Mouse (Mus musculus) embryo, embryonic 10 days (tissue): ENCODE measurements around the gene Cnot9.
"Not testable (repeated sequence)": the region's sequence is repeated elsewhere in the genome, so short reads cannot be mapped to it uniquely, and the experiment has no call there.

Experiments
- DNase-seq: peaks from one replicate; pipeline ENCODE4 v3.0.0-alpha.2; 2015; ENCODE audit warnings: low spot score

Cnot9 gene

DNA sequence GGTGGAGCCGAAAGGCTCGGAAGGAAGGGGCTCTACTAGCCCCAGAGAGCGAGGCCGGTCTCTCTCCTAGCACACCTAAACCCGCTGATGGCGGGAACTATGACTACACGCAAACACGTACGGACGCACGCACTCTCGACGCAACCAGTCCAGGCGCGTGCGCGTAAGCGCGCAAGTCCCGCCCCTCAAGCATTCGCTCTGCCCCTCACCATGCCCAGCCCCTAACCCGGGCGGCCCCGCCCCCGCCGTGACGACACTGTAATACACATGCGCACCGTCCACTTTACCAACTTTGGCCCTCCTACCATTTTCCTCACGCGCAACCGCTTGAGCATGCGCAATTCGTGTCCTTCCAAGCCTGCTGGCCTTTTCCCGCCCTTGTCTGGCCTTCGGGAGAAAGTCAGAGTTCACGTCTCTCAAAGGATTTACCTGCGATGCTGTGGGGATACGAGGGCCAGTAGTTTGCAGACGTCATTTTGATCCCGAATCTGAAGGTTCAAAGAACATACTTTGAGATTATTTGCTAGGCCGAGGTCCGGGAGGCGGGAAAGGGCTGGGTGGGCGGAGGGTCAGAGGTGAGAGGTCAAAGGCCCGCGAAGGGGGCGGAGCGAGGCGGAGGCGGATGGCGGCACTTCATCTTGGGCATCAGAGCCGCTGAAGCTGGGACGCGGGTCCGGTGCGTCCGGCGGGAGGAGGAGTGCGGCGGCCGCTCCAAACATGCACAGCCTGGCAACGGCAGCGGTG lies at the start of gene Cnot9:
Cnot9 (plus strand) TSS at position 338 of the 744 bp plus-strand sequence.
- peak; percentile 98 for DNase-seq

DNA sequence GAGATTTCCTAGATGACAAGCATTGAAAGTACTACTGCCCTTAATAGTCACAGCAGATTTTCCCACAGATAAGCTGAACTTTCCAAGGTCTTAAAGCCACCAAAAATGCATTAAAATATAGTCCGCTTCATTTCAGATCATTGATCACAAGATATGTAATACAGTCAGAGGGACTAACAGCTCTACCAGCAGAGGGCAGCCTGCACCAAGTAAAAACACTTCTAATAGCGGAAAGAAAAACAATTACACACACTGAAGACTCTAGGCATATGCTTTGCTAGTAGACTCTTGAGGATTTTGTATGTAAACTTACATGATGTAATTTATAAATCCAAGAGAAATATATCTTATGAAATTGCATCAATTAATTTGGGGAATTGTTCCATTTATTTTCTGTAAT lies 45.6 kb upstream of the Cnot9 start:
- peak; percentile 60 for DNase-seq

DNA sequence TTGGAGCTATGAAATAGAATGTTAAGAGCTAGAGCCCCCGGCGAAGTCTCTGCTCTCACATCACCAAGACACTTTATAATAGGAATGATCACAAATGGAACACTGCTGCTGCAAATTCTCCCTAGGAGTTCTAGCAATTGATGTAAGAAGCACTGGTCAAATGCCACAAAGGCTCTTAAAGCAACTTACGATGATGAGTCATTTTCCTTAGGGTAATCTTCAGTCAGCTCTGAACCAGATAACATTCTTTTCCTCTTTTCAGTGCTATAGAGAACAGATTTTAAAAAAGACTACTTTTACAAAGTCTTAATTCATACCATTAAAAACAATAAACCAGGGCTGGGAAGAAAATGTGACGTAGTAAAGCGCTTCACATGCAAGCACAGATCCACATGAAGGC lies 20.1 kb upstream of the Cnot9 start:
- no peak for DNase-seq

DNA sequence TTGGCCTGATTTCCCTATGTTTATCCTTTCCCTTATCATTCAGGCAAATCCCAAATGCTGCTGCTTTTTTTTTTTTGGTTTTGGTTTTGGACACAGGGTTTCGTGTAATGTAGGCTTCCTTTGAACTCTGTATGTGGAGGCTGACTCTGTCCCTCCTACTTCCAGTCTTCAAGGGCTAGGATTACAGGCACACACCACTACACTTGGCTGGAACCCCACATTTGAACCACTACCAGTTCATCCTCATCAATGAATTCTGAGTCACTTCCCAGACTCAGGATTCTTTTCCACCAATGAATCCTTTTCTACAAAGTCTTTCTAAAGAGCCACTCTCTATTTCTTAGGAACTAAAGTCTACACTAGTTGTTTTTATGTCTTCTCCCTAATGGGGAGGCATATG lies 4.8 kb upstream of the Cnot9 start:
- no peak for DNase-seq

GRCm38 (mm10) chr1:74505393-74505720 lies 501 bp upstream of the Cnot9 start:
- peak; percentile 8 for DNase-seq

- peak; percentile 86 for DNase-seq
Observed at GRCm38 (mm10) chr1:74506471-74506881, 618 bp downstream of the Cnot9 start.

DNA sequence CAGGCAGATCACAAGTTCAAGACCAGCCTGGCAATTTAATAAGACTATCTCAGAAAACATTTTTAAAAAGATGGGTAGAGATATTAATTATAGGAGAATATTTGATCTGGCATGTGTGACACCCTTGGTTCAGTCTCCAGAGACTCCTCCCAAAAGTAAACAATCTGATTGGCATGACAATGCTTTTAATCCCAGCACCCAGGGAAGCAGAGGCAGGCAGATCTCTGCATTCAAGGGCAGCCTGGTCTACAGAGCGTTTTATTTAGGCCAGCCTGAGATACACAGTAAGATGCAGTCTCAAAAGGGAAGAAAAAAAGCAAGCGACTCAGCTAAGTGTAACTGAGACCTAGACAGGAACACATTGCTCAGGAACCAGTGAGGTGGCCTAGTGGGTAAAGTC lies 1.9 kb downstream of the Cnot9 start:
- DNase-seq = no peak

- no peak for DNase-seq
Observed at GRCm38 (mm10) chr1:74511306-74511705, 5.4 kb downstream of the Cnot9 start.

DNA sequence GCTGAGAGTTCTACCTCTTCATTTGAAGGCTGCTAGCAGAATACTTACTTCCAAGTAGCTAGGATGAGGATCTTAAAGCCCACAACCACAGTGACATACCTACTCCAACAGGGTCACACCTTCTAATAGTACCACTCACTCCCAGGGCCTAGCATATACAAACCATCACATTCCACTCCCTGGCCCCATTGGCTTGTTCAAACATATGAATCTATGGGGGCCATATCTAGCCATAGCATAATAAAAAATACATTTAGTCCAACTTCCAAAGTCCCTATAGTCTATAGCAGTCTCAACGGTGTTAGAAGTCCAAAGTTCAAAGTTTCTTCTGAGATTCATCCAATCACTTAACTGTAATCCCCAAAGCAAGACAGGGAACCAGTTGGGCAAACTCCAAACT lies 7.1 kb downstream of the Cnot9 start:
- not testable (repeated sequence) for DNase-seq

GRCm38 (mm10) chr1:74519875-74520274 lies 14.0 kb downstream of the Cnot9 start:
- DNase-seq = no peak

GRCm38 (mm10) chr1:74524746-74525145 lies 18.9 kb downstream of the Cnot9 start:
- no peak for DNase-seq

- no peak for DNase-seq
Observed at GRCm38 (mm10) chr1:74528589-74528988, 22.7 kb downstream of the Cnot9 start.

DNA sequence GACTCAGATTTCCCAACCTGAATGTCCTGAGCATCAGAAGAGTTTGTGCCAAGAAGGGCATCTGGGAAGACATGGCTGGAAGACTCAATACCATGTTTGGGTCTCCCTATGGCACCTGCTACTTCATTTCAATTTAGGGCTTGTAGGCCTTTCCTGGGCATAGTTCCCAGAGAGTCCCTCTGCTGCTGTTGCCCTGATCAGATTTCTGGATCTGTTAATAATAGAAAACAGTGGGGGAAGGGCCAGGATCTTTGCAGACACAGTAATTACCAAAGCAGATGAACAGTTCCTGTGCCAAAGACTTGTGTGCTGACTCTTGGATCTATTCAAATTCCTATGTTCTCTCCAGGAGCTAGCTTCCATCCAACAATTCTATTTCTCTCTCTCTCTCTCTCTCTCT lies 32.8 kb downstream of the Cnot9 start:
- no peak for DNase-seq

GRCm38 (mm10) chr1:74542451-74542961 lies 36.6 kb downstream of the Cnot9 start, which contains the start of gene Plcd4:
Plcd4 (plus strand) TSS chr1:74542888.
- DNase-seq = peak; percentile 42

- DNase-seq = no peak
Observed at GRCm38 (mm10) chr1:74544184-74544583, 38.3 kb downstream of the Cnot9 start, which contains the start of gene Usp37. Usp37 (minus strand) TSS chr1:74544284.

DNA sequence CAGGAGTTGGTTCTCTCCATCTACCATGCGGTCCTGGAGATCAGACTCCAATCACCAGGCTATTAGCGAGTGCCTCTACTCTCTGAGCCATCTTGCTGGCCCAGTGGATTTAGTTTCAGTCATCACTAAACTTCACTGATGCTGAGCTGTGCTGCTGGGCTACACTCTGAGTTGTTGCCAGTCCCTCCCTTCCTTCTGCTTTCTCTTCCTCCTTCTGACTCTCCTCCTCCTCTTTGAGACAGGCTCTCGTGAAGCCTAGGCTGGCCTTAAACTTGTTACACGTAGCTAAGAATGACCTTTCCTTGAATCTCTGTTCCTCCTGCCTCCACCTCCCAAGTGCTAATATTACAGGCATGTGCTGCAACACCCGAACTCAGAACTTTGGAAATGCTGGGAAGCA lies 53.2 kb downstream of the Cnot9 start:
- DNase-seq = no peak

DNA sequence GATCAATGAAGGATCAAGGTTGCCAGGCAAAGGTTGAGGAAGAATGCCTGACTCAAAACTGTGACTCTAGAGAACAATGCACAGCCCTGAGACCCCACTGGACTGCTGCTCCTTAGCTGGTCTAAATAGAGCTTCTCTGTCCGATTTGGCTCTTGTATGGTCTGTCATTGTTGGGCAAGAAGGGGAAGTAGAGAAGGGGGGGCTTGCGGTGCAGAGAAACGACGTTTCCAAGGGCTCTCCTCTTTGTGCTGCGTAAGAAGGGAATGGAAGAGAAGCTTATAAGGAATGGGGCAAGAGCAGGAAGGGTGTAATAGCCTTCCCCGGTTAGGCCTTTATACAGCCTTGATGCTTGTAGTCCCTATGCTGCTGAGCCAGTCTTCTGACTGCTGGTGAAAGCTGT lies 60.0 kb downstream of the Cnot9 start:
- DNase-seq = no peak

DNA sequence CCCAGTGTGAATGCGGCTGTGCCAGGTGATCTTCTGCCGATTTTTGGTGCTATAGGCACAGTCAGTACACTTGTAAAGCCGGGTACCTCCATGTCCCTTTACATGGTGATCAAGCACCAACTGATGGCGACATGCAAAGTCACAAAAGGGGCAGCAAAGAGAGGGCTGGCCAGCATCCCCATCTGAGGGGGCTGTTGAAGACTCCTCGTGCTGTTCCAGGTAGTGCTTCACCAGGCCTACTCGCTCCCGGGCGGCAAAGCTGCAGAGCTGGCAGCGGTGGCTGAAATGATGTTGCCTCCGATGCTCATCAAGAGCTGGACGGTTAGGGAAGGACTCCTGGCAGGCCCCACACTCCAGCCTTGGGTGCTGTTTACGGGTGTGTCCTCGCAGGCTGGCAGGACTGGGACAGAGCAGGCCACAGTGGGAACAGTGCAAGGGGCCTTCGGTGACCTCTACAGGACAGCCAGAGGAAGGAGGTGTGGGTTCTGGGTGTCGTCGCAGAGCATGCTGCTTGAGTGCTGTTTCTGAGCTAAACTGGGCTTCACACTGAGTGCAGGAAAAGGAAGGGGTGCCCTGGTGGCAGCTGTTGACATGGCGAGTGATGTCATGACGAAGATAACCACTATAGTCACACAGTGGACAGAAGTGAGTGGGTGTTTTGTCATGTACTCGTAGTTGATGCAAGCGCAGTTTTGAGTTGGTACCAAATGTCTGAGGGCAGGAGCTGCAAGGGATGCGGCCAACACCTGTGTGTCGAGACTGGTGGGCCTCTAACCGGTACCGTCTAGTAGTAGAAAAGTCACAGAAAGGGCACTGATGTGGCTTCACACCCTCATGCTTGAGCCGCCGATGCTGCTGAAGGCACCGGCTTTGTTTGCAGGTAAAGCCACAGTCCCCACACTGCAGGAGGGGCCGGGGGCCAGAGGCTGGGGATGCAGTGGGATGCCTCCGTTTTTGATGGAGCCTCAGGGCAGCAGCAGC lies 64.2 kb downstream of the Cnot9 start:
- no peak for DNase-seq
